Mouse (Mus musculus): Measurements from ENCODE around the gene Inha. TPM values are rescaled to one million over a fixed set of nuclear protein-coding genes. Genes with fewer than 3 reads are reported as not detected.

The Inha gene
- total RNA-seq, 4 experiments from 2014 or later, result 2.8 to 4.6 (median 3.9) TPM

DNA sequence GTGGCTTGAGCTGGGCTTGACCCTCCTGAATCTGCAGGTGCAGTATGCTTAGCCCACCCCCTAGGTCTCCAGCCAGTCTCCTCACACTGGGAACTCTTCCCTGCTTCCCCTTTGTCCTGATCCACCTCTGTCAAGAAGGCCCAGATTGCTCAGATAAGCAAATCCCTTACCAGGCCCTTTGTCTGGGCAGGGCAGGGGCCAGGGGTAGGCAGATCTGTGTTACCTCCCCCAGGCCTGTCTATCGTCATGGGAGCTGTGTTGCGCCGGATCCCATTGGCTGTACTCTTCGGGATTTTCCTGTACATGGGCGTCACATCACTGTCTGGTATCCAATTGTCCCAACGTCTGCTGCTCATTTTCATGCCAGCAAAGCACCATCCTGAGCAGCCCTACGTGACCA is 50.2 kb downstream of the Inha start:
- no peak for DNase-seq (ENCODE audit: low spot score)

GRCm38 (mm10) chr1:75558388-75559178 is 51.7 kb downstream of the Inha start:
- DNase-seq (ENCODE audit: low spot score), result no peak

DNA sequence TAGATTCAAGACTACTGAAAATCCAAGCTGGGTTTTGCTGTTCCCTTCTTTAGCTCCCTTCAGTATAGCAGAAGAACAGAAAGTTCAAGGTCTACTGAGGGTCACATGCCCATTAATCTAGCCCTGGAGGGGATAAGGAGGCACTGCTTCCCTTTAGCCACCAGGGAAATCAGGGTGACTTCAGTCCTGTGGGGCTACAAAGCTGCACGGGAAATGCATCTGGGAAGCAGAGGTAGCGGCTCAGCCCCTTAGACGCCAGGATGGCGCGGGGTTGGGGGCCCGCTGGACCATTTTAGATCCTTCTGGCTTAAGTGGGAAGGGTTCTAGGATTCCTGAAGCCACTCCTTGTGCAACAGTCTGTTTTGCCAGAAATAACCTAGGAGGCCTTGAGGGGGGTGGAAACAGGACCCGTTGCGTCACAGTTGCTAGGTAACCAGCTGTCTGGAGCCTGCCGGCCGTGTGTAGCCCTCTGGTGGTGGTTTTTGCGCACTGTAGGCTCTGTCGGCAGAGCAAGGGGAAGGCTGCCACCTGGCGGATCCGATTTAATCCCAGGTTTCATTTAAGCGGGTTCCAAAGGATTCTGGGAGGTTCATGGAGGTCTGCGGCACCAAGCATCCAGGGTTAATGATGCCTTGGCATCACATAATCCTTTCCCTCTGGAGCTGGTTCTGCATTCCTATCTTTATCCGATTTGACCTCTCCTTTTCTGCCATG is 52.5 kb downstream of the Inha start:
- peak; percentile 90 for DNase-seq (ENCODE audit: low spot score)

Other genes starting within 250 kb of the Inha start
- 1 to 10 TPM; 1.4 to 3.2 (median 1.8) TPM for gene Ptprn, start 242.6 kb upstream of the Inha start, total RNA-seq (2022)
- gene Resp18, start 228.7 kb upstream of the Inha start, total RNA-seq (2022), result not detected
- gene Dnpep, start 189.1 kb upstream of the Inha start, total RNA-seq (2022), result 10 to 100 TPM; 85.4 to 89.1 (median 86.9) TPM
- 1,000 to 10,000 TPM; 1,263 to 1,551 (median 1,367) TPM for gene Des, start 146.7 kb upstream of the Inha start, total RNA-seq (2022)
- 100 to 1,000 TPM; 131 to 145 (median 137) TPM for gene Speg, start 131.8 kb upstream of the Inha start, total RNA-seq (2022)
- 10 to 100 TPM; 34.1 to 44.8 (median 40.8) TPM for gene Gmppa, start 71.1 kb upstream of the Inha start, total RNA-seq (2022)
- not detected for gene Asic4, start 56.6 kb upstream of the Inha start, total RNA-seq (2022)
- 10 to 100 TPM; 22.4 to 23.9 (median 23.6) TPM for gene Chpf, start 27.8 kb upstream of the Inha start, total RNA-seq (2022)
- under 1 TPM; 0.31 to 0.75 (median 0.42) TPM for gene Tmem198, start 27.5 kb upstream of the Inha start, total RNA-seq (2022)
- 100 to 1,000 TPM; 108 to 133 (median 122) TPM for gene Obsl1, start 625 bp upstream of the Inha start, total RNA-seq (2022)
- gene Stk11ip, start 14.5 kb downstream of the Inha start, total RNA-seq (2022), result 10 to 100 TPM in 3 of 4 experiments, 1 to 10 TPM in 1; 8.3 to 10.4 (median 10.3) TPM
- gene Slc4a3, start 39.2 kb downstream of the Inha start, total RNA-seq (2022), result 100 to 1,000 TPM; 221 to 344 (median 267) TPM